Mouse (Mus musculus) kidney, postnatal 14 days (tissue): Measurements from ENCODE around the gene Celsr1.

Experiments
- DNase-seq: peaks from one replicate; pipeline ENCODE4 v3.0.0; 2022; ENCODE audit warnings: mixed read lengths

Gene Celsr1

GRCm38 (mm10) chr15:85953458-85953857, 80.1 kb downstream of the Celsr1 start:
- DNase-seq = no peak

DNA sequence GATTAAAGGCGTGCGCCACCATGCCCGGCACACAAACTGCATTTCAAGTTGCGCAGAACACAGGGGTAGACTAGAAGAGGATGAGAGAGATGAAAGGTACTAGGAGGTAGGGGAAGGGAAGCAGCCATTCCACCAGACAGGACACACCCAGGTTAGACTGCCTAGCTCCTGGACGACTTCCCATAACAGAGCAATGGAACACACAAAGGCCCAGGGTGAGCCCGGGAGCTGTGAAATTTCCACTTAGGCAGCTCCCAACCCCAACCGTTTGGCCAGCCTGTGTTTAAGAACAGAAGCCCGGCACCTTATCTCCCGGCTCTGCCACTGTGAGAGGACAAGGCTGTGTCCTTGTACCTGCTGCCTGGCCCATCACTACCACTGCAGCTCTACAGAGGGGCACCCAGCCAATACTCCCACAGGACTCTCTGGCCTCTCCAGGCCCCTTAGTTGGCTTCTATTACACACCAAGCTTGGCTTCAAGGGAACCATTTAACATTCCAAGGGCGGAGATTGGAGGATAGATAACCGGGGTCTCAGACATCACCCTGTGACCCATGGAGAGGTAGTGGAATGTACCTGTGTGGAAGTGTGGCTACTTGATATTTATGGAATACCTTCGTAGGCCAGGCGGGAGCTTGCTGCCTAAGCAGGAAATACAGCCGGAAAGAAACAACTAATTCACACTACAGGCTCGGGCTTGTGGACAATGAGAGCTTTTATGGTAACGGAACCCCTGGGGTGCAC, 84.0 kb downstream of the Celsr1 start:
- peak; percentile 12 for DNase-seq

- DNase-seq = no peak
These were observed 85.6 kb downstream of the Celsr1 start for GRCm38 (mm10) chr15:85947967-85948366.

DNA sequence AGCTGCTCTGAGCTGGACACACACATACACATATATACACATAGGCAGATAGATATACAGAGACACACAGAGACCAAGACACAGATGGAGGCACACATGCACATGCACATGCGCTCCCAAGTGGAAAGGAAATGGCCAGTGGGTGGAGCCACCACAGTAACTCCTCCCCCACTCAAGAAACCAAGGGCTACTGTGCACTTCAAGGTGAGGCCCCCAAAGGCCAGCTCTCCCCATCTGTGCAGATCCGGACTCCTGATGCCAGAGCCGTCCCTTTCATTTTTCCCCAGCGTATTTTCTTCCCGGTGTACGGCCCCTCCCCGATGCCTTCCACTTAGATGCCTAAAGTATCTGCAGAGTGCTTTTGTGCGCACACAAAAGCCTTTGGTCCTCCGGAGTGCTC, 86.0 kb downstream of the Celsr1 start:
- DNase-seq = no peak

DNA sequence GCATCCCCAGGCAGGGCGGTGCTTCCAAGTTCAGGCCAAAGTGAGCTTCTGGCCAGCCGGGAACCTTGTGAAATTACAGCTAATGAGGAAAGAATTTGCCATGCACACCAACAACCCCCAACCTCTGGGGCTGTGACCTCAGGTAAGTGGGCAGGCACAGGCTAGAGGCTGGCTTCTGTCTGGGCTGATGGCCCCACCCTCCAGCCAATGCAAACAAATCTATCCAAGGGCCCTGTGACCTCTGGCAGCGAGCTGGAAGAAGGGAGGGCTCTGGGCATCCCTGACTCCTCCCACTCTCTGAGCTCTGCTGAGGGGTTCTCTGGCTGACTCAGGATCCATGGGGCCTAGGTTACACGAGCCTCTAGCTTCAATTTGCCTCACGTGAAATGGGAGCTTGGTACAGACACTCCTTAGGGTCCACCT, 97.9 kb downstream of the Celsr1 start:
- peak; percentile 70 for DNase-seq

- DNase-seq = no peak
These were observed 105.4 kb downstream of the Celsr1 start for GRCm38 (mm10) chr15:85928161-85928560.

DNA sequence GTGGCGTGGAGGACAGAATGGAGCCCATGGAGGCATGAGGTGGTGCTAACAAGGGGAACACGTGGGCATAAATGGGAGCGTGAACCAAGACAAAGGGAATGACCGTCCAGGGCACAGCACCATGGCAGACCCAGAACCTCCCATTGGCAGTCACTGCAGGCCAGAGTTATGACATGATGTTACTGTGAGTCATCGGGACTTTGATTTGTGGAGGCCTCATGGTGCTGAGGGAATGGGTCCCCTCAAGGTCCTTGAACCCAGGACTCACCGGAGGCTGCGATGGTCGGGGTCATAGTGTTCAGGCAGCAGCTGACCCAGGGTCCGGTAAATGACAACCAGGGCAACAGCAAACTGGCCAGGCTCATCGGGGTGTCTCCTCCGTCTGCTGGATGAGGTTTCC, 111.7 kb downstream of the Celsr1 start:
- no peak for DNase-seq

DNA sequence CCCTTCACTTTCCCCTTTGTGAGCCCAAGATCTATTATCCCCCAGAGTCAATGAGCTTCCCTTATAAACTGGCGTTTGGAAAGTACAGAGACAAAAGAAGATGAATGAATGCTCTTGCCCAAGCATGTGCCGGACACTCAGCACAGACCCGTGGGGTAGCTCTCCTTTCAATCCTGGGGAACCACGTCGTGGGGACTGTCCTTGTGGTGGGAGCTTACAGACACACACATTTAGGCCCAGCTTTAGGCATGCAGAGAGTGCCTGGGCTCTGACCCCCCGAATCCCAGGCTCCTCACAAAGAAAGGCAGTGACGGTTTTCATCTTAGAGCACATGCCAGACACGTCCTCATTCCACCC, 113.7 kb downstream of the Celsr1 start:
- no peak for DNase-seq

DNA sequence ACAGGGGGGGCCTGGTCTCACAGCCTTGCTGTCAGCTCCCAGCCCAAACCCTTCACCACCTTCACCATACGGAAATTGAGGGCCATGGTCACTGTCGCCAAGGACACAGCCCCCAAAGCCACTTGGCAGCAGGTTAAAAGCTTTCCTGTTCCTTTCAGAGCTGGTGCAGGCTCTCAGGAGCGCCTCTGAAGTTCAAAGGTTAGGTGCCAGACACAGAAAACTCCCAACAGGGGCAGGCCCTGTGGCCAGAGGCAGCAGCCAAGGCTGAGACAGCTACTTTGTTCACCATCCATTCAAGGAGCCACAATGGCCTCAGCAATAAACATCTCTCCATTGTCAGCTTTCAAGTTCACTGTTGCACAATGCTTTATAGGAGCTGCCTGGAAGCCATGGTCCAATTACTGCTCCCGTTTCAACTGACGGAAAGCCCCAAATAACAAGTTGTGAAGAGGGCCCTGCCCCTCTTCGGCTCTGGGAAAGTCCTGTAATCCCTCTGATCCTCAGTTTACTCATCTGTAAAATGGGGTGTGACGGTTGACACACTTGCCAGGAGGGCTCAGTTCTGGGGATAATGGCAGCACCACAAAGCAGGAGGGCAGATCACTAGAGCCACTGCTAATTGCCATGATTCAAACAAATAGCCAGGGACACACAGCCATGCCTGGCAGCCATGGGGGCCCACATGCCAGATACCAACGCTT, 114.2 kb downstream of the Celsr1 start:
- DNase-seq = peak; percentile 48

GRCm38 (mm10) chr15:85913605-85914004, 120.0 kb downstream of the Celsr1 start:
- DNase-seq = peak; percentile 76

DNA sequence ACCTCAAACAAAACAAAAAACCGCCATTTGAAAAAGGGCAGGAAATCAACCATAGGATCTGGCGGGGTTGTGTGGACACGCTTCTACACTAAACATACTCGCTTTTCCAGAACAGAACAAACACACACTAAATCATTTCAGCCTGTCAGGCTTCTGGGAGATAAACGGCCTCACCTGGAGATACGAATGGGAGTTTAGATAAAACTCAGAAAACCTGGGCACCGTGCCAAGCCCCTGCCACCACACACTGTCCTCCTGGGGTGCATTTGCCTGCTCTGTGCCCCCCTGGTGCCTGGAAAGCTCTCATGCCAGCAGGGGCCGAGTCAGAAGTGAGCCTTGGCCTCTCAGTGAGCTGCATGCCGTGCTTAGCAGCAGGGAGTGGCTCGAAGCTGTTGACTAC, 123.6 kb downstream of the Celsr1 start:
- DNase-seq = peak; percentile 22

DNA sequence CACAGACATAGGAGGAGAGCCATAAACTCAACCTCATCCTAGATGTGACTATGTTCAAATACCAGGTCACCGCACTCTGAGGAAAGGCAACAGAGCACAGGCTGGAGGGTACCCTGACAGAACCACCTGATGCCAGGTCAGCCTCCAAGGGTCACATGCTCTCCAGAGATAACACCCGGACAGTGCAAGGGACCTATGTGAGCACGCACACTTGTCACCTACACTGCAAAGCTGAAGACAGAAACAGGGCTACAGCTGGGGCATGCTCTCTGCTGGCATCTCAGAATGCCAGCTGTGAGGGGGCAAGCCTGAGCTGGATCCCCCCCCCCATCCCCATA, 124.1 kb downstream of the Celsr1 start:
- no peak for DNase-seq

DNA sequence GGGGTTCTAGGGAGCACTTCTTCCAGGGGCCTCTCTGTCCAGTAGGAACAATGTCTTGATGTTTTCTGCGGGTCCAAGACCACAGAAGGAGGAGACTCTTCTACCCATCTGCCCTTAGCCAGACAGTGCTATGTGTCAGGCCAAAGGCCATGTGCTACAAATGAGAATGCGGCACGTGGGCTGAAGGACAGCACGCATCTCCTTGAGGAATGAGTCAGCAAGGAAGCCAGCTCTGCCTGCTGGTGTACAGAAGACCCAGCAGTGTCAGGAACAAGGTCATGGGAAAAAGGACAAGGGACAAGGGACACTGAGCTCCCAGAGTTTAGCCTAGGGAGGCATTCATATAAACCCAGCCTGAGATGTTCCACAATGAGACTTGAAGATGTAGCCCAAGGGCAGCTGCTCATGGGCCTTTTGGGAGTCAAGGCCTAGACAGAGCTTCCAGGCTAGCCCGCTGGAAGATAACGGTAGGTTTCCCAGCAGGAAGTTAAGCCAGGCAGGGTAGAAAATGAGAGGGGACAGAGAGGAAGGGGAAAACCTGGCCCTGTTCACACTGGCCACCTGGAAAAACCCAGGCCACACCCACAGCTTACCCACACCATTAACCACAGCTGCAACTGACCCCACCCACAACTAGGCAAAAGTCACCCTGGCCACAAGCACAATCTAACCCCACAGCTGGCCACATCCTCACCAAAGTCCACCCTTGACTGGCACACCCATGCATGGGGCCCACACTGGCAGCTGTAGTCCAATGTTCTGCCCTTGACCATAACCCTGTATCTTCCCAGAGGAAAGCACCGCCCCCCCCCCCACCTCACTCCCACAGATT, 124.7 kb downstream of the Celsr1 start:
- DNase-seq = peak; percentile 14

GRCm38 (mm10) chr15:85903826-85904225, 129.8 kb downstream of the Celsr1 start:
- no peak for DNase-seq

DNA sequence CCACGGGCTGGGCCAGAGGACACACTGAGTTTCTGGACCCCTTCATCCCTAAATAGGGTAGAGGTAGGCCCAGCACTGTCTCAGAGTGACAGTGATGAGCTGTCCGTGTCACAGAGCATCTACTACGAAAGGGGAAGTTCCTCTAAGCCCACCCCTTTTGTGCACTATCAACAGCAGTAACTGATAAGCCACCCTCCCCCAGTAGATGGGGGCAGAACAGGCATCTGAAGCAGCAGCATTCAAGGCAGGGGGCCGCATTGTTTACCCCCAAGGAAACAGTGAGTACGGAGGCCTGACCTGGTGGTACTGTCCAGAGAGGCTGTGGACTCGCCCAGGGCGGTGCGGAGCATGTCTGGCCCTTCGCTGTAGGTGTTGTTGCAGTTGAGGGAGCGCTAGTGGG, 131.1 kb downstream of the Celsr1 start:
- DNase-seq = no peak

- no peak for DNase-seq
These were observed 132.8 kb downstream of the Celsr1 start for GRCm38 (mm10) chr15:85900801-85901200.

GRCm38 (mm10) chr15:85900318-85900717, 133.3 kb downstream of the Celsr1 start:
- DNase-seq = no peak

DNA sequence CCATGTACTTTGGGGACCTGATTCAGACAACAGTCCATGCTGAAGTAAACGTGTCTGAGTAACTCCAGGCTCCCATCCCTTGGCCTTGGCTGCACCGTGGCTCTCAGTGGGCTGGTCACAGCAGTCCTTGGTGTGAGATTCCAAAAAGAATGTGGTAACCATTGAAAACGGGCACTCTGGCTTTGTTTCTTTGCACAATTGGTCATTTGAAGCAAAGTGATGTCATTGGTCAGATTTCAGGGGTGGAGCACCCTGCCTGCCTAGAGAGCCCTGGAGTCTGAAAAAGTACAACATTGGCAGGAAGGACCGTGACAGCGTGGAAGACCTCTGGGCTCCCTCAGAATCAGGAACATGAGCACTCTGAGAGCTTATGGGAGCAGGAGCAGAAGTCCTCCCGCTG, 134.2 kb downstream of the Celsr1 start:
- DNase-seq = no peak

GRCm38 (mm10) chr15:85897113-85897512, 136.5 kb downstream of the Celsr1 start:
- DNase-seq = no peak

GRCm38 (mm10) chr15:85896284-85896683, 137.3 kb downstream of the Celsr1 start:
- DNase-seq = peak; percentile 81

GRCm38 (mm10) chr15:85893871-85894270, 139.7 kb downstream of the Celsr1 start:
- no peak for DNase-seq

DNA sequence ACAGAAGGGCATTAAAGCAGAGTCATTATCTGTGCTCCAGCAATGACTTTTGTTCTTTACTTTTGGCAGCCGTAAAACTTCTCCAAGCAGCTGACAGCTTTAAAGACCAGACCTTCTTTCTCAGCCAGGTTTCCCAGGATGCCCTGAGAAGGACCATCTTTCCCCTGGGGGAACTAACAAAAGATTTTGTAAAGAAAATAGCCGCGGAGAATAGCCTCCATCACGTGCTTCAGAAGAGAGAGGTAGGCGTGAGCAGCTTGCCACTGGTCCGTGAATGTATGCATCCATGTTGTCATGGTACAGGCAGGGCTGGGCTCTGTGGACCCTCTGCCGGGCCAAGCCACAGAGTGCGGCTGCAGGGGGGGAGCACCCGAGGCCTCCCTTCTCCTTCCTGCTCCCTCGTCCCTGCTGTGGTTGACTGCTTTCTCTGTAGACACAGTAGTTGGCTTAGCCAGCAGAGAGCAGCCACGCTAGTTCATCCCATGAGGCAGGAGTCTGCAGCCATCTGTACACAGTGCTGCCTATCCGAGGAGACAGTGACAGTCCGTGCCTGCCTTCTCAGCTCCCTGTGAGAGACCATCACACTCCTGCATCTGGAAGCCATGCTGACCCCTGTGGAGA, 141.0 kb downstream of the Celsr1 start:
- no peak for DNase-seq

DNA sequence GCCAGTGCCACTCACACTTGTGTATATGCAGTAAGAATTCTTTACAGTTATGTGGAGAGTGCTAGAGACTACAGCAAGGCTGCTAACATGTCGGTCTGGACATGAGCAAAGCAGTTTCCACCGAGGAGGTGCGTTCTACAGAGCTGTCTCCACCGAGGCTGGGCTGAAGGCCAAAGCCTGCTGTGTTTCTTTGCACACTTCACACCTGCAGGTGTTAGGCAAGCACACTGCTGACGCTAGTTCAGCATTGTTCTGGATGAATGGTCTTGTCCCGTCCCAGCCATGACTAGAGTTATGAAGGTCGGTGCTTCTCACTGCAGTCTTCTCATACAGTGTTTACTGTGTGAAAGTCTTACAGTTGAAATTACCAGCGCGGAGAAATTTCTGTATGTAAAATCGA, 141.6 kb downstream of the Celsr1 start:
- no peak for DNase-seq
